Mouse (Mus musculus) T-helper 2 cell (primary cell): ENCODE measurements around the gene Insig1.

Experiments
- in situ Hi-C: fragments of 300-600 bp; cut with MboI, MseI; formaldehyde crosslinking; loops from one replicate; pipeline ENCODE4 v1.15.1; 2025; ENCODE audit warnings: high pct_unique_total_duplicates

Insig1 gene

DNA sequence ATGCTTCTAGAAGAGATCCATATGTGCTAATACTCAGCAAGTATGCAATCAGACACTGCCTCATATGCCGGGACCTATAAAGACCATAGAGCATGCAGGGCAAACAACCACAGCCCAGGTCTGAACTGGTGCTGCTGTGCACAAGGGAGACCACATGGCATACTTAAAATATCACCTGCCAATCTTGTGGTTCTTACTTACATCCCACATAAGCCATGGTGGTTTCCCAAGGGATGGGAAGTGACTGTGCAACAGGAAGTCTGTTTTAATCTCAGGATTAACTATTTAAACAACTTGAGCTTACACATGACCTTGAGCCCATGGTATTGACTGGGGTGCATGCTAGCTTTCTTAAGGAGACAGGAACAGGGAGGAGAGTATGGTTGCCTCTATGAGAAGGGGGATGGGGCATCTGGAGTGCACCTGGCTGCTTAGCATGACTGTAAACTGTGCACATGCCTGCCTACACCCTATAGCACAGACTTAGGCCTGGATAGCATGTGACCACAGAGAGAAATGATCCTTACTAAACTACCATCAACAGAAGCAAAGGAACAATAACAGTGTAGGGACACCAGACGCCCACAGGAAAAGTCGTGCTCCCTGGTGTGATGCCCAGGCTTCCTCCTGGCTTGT, 7.1 kb upstream of the Insig1 start:
- in situ Hi-C loops = no loop called here

DNA sequence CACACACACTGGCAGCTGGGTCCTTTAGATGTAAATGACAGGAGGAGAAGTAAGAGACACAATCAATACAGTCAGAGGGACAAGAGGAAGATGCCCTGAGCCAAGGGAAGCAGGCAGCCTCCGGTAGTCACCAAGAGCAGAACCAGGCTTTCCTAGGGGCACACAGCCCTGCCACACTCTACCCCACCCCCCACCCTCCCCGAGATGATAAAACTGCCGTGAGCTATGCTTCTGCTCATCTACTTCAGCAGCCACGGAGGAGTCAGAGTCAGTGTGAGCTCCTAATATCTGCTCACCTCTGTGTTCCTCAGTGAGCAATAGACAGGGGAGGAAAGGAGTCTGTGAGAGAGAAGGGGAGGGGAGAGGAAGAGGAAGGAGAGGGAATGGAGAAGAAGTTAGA, 5.9 kb upstream of the Insig1 start:
- in situ Hi-C loops = loop anchor here (5.0 kb wide), 1 partner anchor 268 kb away; no protein-coding TSS in a partner anchor

DNA sequence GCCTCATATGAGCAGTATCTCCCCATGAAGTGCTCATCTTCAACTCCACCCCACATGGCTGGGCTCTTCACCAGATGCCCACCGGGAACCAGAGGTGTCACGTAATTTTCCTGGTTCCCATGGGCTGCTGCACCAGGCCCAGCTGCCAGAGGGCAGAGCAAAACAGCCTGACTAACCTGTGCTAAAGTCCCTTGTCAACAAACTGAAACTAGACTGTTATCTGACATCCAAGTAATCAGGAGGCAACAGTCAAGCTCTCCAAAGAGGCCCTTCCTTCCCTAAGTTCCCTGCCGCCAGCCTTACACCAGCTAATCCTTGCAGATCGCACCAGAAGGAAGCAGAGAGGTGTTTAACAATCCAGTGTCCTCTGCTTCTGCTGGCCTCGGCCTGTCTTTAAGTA, 4.9 kb upstream of the Insig1 start:
- in situ Hi-C loops = loop anchor here (5.0 kb wide), 1 partner anchor 269 kb away; no protein-coding TSS in a partner anchor

DNA sequence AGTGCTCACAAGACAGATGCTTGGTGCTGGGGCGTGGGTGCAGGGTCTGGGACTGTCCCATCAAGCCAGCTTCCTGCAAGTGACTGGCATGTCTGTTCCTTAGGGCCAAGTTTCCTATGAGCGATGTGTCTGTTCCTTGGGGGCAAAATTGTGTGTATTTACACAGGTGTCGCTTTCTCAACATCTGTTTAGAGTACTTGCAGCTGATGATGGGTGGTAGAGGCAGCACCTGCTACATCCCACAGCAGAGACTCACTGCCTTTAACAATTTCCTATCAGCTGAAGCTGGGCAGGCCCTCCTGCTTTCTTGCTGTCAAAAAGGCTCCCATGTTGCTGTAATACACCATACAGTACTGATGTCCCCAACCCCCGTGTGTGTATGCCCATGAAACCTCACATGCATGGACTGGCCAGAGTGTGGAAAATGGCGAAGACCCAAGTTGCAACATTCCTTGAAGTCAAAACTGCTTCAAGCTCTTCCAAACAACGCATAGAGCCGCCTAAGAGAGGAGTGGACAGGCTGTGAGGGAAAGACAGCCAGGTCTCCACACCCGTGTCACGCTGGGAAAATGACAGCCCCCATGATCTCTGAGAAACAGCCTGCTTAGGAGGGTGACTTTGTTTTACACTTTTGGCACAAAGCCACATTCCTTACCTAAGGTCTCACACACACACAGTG, 875 bp upstream of the Insig1 start:
- in situ Hi-C loops = no loop called here

DNA sequence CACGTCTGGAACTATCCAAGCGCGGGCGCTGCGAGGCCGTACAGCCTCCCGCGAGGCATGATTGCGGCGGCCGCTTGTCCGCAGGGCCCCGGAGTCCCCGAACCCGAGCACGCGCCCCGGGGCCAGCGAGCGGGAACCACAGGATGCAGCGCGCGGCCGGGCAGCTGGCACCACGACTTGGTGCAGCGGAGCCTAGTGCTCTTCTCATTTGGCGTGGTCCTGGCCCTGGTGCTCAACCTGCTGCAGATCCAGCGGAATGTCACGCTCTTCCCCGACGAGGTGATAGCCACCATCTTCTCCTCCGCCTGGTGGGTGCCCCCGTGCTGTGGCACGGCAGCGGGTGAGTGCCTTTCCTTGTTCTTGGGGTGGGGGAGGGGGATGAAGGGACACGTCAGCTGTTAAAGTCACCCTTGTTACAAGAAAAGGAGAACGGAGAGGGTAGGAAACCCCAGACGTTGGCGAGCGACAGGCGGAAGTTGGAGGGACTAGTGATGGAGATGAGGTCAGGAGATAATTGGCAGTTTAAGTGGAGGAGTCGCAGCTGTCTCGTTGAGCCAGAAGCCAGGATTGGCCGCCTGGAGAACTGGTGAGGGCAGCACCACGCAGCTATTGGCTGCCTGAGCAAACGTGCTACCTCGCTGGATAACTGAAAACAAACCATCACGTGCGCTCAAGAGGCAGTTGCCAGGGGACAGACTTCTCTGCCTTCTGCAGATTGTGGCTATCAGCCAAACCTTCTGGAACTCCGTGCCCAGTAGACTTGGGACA, 477 bp downstream of the Insig1 start:
- in situ Hi-C loops = no loop called here

DNA sequence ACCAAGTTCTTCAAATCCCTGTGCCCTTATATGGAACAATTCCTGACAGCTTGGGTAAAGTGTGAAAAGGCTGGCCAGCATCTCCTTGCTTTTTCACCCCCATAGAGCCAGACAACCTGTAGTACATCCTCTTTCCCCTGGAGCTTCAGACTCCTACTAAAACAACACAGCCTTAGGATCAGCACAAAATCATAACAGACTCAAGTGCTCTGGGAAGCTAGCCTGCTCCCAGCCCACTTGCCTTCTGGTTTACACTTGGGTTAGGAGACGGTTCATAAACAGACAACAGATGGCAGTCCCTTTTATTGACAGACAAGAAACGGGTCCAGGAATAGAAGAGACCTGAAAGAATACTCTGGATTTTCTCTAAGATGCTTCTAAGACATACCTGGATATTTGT, 8.3 kb downstream of the Insig1 start:
- in situ Hi-C loops = no loop called here

DNA sequence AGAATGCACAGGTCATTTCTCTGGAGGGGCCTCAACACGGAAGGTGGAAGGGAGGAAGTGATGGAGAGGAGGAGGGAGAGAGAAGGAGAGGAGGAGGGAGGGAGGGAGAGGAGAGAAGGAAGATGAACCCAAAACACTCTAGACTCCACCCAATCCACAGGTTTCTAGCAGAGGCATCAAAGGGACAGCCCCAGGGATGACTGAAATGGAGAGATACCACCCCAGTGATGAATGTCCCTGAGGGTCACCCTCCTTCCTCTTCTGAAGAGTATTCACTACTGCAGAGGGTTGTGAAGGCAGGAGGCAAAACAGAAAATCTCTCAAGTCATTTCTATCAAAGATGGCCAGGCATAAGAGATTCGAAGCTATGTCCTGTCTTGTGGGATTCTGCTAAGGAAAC, 10.0 kb downstream of the Insig1 start:
- in situ Hi-C loops = no loop called here

DNA sequence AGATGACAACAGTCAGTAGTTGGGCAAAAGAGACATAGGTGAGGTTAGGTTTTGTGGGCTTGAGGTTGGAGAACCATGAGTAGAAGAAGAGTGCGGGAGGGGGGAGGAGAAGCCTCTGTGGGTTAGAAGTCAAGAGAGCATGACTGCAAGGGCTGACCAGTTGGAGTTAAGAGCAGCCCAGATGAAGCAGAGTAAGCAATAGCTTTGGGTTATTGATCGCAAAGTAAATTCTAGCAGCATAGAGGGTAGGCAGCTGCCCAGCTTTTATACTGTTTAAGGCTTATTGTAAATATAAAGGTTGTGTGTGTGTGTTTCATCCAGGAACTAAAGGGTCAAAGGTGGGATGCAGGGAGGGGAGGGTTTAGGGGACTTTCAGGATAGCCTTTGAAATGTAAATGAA, 10.7 kb downstream of the Insig1 start:
- in situ Hi-C loops = no loop called here

DNA sequence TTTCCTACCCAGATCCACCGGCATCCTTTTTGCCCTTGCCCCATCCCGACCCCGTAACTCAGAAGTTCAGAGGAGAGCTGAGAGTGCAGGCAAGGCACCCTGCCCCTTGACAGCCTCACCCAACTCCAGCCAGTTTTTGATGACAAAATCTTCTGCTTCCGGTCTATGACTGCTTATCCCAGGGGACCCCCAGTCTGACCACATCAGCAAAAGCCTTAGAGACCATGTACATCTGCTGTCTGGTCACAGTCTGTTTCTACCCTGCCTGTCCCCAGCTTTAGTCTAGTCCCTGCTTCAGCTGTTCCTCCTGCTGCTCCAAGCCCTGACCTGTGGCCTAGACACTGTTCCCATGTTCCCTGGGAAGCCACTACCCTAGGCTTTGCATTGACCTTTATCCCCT, 11.1 kb downstream of the Insig1 start:
- in situ Hi-C loops = no loop called here

DNA sequence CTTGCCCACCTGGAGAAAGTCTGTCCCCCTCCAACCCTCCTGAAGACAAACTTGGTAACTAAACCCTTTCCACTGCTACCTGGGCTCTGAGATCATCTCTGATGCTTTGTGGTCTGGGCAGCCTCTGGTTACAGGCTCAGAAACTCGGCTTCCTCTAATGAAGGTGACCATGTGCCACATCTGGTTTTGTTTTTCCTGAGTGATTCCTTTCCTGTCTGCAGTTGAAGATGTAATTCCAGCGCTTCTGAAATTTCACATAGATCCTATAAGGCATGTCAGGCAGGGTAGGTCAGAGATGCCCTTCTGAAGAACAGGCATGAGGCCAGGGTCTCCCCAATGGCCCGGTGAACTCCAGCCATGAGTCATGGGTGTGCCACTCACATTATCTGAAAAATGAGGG, 11.6 kb downstream of the Insig1 start:
- in situ Hi-C loops = no loop called here

DNA sequence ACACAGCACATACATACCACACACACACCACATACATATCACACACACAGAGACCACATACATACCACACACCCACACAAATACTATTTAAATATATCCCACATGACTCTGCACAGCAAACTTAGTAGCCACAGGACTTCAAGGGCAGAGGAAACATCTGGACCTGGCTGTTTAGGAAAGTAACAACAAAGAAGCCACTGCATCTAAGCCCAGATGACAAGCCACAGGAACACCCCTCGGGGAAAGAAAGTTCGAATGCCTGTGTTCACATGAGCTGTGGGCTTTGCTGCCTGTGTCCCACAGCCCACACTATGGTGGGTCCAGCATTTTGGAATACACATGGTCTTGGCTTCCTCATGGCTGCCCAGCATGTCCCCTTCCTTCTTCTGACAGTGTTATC, 13.6 kb downstream of the Insig1 start:
- in situ Hi-C loops = no loop called here

DNA sequence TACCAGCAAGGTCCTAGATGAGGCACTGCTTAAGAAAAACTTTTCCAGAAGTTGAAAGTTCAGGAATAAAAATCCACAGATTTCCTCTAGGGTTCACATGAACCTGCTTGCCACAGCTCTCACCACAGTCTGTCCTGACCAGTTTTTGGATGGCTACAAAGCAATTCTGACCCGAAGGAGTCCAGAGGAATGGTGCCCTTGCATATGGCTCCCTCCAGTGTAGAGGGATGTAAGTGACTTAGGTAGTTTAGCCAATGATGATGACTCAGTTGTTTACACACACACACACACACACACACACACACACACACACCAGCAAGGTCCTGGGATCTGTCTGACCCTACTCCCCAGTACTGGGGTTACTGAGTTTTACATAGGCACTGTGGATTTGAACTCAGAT, 19.4 kb downstream of the Insig1 start:
- in situ Hi-C loops = loop anchor here (5.0 to 10.0 kb wide), 2 partner anchors 93 to 236 kb away; no protein-coding TSS in a partner anchor

DNA sequence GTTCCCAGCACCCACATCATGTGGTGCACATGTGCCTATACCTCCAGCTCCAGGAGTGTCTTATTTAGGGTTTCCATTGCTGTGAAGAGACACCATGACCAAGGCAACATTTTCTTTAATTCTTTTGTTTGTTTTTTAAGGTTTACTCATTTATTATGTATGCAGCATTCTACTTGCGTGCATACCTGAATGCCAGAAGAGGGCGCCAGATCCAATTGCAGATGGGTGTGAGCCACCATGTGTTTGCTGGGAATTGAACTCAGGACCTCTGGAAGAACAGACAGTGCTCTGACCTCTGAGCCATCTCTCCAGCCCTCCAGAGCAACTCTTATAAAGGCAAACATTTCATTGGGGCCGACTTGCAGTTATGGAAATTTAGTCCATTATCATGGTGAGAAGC, 21.2 kb downstream of the Insig1 start:
- in situ Hi-C loops = loop anchor here (5.0 to 10.0 kb wide), 2 partner anchors 95 to 238 kb away; no protein-coding TSS in a partner anchor

DNA sequence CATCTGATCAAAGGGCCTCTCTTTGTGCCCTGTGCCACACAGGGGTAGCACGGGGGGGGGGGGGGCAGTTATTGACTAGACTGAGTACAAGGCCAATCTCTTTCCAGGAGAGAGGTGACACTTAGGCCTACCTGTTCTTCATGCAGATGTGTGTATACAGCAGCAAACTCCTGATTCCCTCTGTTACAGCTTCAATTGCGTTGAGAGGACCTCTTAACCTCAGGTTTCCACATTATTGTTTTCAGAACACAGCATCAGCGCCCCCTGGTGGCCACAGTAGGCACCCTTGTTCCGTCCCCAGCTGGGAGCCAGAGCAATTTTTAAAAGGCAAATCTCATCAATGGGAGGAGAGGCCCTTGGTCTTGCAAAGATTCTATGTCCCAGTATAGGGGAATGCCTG, 22.7 kb downstream of the Insig1 start:
- in situ Hi-C loops = loop anchor here (5.0 to 10.0 kb wide), 2 partner anchors 97 to 239 kb away; no protein-coding TSS in a partner anchor

DNA sequence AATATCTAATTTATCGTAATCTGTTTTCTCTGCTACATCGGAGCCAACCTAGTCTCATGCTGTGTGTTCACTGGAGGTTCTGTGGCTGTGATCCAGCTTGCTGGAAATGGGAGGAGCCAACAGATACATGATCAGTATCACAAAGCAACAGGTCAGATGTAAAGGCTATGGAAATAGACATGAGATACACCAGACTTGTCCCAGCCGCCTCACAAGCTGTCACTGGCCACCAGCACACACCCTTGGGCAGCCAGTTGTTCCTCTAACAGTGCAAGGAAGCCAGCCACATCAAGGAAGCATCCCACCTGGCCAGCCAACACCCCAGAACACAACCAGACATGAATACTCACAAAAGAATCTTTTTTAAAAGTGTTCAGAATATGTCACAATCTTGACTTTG, 23.2 kb downstream of the Insig1 start:
- in situ Hi-C loops = loop anchor here (5.0 to 10.0 kb wide), 2 partner anchors 97 to 240 kb away; no protein-coding TSS in a partner anchor

DNA sequence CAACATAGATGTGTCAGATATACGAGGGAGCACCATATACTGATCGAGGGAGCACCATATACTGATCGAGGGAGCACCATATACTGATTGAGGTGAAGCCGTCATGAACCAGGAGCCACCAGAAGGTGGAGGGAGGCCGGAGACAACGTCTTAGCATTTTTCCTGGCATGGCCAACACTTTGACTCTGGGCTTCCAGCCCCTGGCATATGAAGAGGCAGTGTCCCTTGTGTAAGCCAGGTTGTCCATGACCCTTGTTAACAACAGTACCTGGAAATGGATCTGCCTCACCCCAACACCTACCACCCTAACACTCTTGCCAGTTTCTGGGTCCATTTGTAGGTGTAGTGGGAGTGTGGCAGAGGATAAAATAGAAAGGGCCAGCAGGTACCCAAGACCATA, 23.7 kb downstream of the Insig1 start:
- in situ Hi-C loops = loop anchor here (5.0 to 10.0 kb wide), 2 partner anchors 98 to 240 kb away; no protein-coding TSS in a partner anchor

DNA sequence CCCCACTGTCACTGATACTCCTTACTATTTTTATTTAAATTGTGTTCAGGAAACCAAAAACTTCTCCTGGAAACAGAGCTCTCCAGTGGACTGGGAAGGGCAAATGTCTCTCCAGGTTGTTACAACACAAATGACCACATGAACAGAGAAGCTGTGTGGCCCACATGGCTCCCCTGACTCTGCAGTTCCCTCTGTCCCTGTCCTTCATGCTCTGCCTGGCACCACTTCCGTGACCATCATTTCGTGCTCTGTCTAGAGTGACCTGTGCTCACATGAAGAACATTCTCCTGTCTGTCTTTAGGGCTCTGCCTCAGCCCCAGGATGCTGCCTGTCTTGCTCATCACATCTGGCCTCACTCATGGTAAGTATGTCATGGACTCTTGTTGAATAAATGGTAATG, 24.5 kb downstream of the Insig1 start:
- in situ Hi-C loops = loop anchor here (10.0 kb wide), 1 partner anchor 241 kb away; no protein-coding TSS in a partner anchor

DNA sequence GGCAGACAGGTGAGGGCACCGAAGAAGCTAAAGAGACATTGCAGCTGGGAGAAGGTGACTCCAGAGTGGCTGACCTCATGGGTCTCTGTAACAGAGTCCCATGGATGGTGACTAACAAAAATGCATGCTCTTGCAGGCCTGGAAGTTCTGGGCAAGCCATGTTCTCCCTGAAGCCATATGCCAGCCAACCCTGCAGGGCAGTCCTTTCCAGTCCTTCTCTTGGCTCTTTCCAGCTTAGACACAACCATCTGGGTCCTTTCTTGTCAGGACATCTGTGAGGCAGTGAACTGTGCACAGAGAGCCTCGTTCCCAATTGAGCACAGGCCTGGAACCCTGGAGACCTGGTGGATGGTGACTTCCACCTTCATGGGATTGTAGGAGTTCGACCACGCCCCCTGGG, 35.8 kb downstream of the Insig1 start:
- in situ Hi-C loops = no loop called here

DNA sequence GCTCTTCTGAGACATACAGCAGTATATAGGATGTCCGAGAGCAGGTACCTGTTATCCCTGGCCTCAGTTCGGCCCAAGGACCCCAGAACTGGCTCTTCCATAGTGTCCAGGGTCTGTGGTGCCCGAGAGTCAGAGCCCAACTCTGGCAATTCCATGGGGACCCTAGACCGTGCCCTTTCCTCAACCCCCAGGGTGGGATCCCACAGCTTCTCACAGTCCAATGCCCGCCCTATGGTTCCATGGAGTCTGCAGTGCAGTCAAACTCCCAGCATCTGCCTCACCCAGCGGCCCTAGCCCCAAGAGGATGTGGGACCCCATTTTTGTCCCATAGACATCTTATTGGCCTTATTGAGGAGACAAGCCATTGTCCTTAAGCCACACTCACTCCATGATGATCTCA, 36.8 kb downstream of the Insig1 start:
- in situ Hi-C loops = no loop called here

DNA sequence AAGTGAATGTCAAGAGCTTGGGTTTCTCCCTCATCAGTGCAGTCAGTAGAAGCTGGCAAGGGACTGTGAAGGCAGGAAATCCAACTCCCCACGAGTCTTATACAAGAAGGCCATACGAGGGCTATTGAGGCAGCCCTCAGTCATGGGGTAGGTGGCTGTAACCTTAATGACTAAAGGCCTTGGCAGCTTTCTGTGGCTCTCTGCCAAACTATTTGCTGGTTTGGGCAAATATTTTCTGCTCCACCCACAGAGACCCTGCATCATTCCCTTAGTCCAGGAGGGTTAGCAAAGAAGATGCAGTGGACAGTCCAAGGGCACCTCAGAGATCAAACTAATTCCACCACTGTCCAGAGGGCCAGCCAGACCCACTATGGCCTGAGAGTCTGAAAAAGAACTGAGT, 39.7 kb downstream of the Insig1 start:
- in situ Hi-C loops = loop anchor here (5.0 kb wide), 2 partner anchors 104 to 1276 kb away; no protein-coding TSS in a partner anchor

DNA sequence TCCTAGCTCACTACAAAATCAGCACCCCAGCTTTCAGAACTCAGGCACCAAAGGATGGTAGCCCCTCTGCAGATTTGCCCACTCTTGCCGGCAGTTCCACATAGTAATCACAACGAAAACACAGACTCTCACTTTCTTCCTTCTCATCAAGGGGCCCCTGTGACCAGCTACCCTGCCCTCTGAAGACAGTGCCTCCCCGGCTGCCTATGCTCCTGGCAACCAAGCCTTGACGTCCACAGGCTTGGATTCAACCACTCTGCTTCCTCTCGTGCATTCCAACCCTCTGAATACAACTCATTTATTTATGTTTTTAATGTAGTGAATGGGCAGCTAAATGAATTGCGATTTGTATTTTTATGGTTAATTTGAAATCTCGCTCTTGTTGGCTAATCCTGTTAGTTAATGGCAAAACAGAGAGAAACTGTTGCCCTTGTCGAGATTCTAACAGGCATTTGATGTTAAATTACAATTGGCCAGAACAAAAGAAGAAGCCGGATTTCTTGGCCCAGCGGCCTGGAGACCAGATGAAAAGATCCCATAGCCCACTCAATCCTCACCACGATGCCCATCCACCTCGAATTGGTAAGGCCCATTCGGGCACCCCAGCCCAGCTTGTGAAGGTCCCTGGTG, 46.2 kb downstream of the Insig1 start:
- in situ Hi-C loops = no loop called here
